Mouse (Mus musculus) hematopoietic stem cell, adult 5-6 weeks (primary cell): ENCODE results near the gene Rnf150. TPM values are rescaled to one million over a fixed set of nuclear protein-coding genes. Genes with fewer than 3 reads are reported as not detected.

Experiments
- ATAC-seq, 2 experiments: fragments of 125-278 bp in 1 of 2; replicated peaks in 1 of 2; 2 replicates each; pipeline ENCODE4 v1.8.0; 2016 to 2017; ENCODE audit warnings: inconsistent platforms in 2 of 2, mild to moderate bottlenecking in 2 of 2, moderate number of reproducible peaks in 2 of 2, low read depth in 1 of 2, moderate TSS enrichment in 1 of 2; ENCODE audit not compliant: low FRiP score in 2 of 2, poor library complexity in 2 of 2, severe bottlenecking in 2 of 2, insufficient read depth in 1 of 2, low TSS enrichment in 1 of 2
- total RNA-seq: library from RNA; stranded (forward); fragments of 172-1452, 232-1000 nt; gene quantifications from 2 replicates; pipeline ENCODE4 v1.2.3, GENCODE M21; 2017

The Rnf150 gene
- total RNA-seq, 1 experiment from 2014 or later: 9.4 TPM

- no peak for ATAC-seq
These were observed 8.8 kb downstream of the Rnf150 start for GRCm38 (mm10) chr8:82871986-82872385.

GRCm38 (mm10) chr8:82874102-82874501, 10.9 kb downstream of the Rnf150 start:
- ATAC-seq: peak; percentile 82 to 85

DNA sequence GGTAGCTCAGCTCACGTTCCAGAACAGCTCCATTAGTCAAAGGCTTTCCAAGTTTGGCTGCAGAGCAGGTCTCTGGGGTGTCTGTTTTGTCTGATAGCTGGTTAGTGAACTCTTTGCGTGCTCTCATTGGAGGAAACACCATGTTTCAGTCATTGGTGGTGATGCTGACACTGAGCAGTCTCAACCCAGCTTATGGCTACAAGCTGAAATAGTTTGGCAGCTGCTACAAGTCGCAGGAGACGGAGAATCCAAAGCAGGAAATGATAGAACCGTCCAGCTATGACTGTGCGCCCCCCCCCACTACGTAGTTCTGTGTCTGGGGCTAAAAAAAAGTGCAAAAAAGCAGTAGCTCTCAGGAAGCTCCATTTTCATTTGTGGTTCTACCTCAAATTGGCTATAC, 12.0 kb downstream of the Rnf150 start:
- ATAC-seq: peak; percentile 29 to 57; a peak in 2 of 4 replicates

DNA sequence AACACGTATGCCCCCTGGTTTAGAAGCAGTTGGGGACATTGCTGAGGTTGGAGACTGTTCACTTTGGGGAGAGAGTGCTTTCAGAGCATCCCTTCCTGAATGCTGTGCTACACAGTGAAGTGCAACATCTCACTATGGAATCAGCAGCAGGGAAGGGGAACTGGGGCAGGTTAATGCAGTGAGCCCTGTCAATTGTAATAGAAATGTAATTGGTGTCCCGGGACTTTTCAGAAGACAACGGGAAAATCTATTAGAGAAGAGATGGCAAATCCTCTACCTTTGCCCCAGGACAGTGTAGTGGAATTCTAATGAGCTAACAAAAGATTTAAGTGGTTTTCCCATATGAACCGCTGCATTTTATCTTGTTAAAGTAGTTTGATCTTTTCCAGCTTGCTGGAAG, 21.3 kb downstream of the Rnf150 start:
- no peak for ATAC-seq

DNA sequence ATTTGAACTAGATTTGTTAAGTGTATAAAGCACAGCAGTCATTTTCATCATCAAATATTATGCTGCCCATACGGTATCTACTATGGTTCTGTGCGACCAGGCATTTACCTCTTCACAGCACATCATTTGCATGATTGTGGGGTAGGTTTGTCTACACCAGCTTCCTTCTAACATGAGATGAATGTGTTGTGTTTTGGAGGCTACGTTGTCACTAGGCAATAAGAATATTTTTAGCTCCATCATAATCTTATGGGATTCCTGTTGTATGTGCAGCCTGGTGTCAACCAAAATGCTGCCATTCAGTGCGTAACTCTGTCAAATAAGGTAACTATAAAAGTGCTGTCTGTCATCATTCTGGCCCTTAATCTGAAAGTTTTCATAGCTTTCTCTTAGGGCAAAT, 24.1 kb downstream of the Rnf150 start:
- ATAC-seq: no peak

- ATAC-seq: no peak
These were observed 26.0 kb downstream of the Rnf150 start for GRCm38 (mm10) chr8:82889062-82889720.

DNA sequence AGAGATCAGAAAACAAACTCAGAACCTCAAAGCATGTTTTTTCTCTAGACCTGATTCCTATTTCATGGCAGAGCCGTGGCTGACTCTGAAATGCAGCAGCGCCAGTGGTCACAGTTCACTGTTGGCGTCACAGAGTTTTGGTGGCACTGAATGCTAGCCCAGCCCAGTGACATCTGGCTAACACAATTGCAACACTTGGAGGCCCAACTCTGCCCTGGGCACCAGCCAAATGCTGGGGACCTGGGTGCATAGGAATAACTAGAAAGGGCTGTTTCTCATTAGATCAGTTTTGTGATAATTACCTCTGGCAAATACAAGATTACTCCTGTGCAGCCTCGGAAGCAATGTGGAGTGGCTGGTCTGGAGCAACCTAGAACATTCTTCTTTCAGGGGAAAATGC, 31.9 kb downstream of the Rnf150 start:
- ATAC-seq: no peak

GRCm38 (mm10) chr8:82896796-82897195, 33.6 kb downstream of the Rnf150 start:
- no peak for ATAC-seq

GRCm38 (mm10) chr8:82897628-82898458, 34.7 kb downstream of the Rnf150 start:
- ATAC-seq: no peak

GRCm38 (mm10) chr8:82898459-82898841, 35.3 kb downstream of the Rnf150 start:
- no peak for ATAC-seq

- no peak for ATAC-seq
These were observed 37.8 kb downstream of the Rnf150 start for GRCm38 (mm10) chr8:82900958-82901357.

DNA sequence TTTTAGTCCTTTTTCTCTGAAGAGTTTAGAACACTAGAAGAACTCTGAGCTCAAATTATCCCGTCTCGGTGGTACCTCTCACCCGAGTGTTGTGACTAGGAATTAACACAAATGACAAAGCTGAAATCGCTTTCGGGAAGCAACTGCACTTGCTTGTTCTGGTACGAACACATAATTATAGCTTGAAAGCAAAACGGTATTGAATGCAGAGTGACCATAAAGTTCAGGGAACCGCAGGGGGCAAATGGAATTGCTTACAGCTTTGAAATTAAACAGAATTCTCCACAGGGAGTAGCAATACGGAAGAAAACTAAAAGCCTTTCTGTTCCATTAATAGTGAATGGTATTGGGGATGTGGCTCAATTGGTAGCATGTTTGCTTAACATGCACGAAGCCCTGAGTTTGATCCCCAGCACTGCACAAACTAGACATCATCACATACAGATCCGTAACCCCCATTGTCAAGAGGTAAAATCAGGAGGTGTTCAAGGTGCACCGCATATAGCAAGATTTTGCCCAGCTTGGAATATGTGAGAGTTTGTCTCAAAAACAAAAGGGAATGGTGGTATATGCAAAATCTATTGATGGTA, 38.5 kb downstream of the Rnf150 start:
- no peak for ATAC-seq

DNA sequence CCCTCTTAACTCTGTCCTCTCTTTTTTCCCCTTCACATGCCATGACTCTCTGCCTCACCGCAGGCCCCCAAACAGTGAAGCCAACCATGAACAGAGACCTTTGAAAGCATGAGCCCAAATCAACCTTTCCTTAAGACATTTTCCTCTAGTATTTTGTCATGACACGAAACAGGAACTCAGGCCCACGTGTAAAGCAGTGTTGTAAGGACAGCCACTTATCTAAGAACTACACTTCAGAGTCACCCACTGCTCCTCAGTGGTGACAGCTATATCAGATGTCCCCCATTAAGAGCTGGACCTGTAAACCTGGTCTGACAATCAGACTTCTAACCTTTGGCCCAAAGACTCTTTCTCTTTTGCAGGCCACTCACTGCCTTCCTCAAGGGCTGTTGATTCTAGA, 40.3 kb downstream of the Rnf150 start:
- ATAC-seq: peak; percentile 22 to 42; a peak in 1 of 4 replicates

GRCm38 (mm10) chr8:82907271-82907670, 44.1 kb downstream of the Rnf150 start:
- ATAC-seq: no peak

DNA sequence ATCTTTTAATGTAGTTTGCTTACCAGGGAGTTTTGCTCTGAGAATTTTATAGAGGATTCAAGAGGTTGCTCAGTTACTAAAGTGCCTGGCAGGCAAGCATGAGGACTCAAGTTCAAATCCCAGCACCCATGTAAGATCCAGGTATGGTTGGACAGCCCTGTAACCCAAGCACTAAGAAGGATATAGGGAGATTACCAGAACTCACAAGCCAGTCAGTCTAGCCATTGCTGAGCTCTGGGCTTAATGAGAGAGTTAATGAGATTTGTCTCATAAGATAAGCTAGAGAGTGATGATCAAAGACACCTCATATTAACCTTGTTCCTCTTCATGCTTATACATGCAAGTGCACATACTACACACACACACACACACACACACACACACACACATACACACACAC, 48.3 kb downstream of the Rnf150 start:
- no peak for ATAC-seq

GRCm38 (mm10) chr8:82912282-82912681, 49.1 kb downstream of the Rnf150 start:
- ATAC-seq: no peak

DNA sequence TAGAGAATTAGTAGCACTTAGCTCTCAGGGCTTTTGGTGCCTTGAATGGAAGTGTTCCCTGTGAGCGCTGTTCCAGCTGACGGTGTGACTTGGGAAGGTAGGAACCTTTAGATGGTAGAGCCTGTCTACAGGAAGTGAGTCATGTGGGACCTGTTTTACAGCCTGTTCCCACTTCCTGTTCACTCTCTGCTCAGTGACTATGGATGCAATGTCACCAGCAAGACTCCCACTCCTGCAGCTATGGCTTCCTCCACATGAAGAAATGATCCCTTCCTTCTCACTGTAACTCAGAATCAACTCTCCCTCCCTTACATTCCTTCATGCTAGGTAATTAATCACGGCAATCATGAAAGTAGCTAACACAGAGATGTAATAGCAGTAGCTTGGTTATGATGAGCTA, 51.4 kb downstream of the Rnf150 start:
- ATAC-seq: no peak

DNA sequence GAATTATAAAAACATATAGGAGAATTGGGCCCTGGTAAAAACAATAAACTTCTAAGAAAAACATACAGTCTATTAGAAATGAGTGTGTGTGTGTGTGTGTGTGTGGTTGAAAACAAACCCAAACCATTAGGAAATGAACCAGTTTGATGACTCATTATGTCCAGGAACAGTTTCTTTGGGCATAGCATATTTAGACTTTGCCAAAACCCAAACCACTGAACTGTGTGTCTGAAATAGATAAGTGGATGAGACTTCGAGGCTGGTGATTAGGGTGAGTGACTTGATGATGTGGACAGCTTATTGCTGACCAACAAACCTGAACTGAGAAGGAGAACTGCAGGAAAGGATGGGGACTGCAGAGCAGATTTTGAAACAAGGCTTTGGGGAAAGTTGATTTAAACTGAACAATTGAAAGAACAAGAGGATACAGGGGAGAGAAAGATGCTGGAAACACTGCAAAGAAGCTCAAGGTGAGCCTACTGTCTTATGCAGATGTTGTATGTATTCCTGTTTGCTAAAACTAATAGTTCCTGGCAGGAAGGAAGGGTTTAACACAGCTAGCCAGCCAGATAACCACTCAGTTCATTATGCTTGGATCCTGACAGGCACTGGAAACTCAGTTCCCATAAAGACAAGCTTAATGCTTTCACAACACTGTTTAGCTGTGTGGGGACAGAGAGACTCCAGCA, 53.8 kb downstream of the Rnf150 start:
- peak; percentile 7 to 62; a peak in 2 of 4 replicates for ATAC-seq
